Mouse (Mus musculus) cerebellum, adult 2 months (tissue): Measurements from ENCODE around the gene Pde7b.

Experiments used
- CTCF ChIP-seq: fragments of 200-500 bp; IDR thresholded peaks from 2 replicates; pipeline ENCODE4 v1.5.1; 2011; ENCODE audit warnings: low read depth, mild to moderate bottlenecking, control low read depth, low read length, moderate library complexity, borderline replicate concordance; ENCODE audit not compliant: insufficient read depth
- POLR2A ChIP-seq: fragments of 200-500 bp; IDR thresholded peaks from 2 replicates; pipeline ENCODE4 v1.6.1; 2011; ENCODE audit warnings: low read length, control low read depth, borderline replicate concordance; ENCODE audit not compliant: insufficient read depth

DNA sequence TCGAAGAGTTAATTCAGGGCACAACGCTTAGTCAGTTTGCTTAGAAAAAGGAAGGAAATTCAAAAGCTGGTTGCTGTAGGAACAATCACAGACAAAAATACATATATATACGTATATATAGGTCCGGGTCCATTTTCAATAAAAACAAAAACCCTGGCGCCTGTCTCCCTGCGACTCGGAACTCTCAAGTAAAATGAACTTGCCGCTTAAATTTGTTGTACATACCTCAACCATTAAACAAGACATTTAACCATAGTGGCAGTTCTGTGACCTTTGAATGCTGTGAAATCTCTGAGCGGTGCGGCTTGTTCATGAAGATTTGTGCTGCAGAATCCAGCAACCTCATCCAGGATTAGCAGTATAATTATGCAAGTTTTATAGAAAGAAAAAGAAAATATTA, 427 bp downstream of the Pde7b start:
- TF ChIP-seq POLR2A (no peak), CTCF (no peak)
